Mouse (Mus musculus) neutrophil, adult 83 days (primary cell): ENCODE data around the gene Il1f10. TPM values are rescaled to one million over a fixed set of nuclear protein-coding genes. Genes with fewer than 3 reads are reported as not detected.

Experiments used
- total RNA-seq, 2 experiments: library from RNA; stranded (reverse); gene quantifications; one replicate each; pipeline ENCODE4 v1.2.4; 2023

Il1f10 gene
- not detected for total RNA-seq

GRCm38 (mm10) chr2:24290896-24291295 is at the start of gene Il1f10:
TSS of gene Il1f10 (plus strand) at chr2:24291196.

DNA sequence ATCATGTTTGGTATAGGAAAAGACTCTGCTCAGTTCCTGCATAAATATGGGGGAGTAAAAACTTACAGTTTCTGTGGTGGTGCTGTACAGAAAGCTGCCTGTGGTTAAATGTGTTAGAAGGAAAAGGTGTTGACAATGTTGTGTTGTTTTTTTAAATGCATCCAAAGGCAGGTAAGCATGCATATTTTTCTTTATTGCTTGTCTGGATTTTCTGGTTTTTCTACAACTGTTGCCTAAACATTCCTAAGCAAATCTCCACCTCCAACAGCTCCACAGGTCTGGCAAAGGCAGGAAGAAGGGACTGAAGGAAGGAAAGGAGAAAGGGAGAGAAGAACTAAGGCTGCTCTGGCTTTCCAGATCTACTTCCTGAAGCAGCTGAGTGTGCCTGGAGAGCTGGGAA is 14.3 kb upstream of the Il1f10 start, which contains the start of gene Il1f5:
Gene Il1f5, plus strand, starts transcription at position 301 of the 400 bp plus-strand sequence.

GRCm38 (mm10) chr2:24336545-24336944 is 45.5 kb downstream of the Il1f10 start, which contains the start of gene Il1rn:
TSS of gene Il1rn (plus strand) at chr2:24336853.

Other genes starting within 250 kb of the Il1f10 start
- 10 to 100 TPM; 10.4 to 13.2 TPM for gene Hnmt, start 241.8 kb upstream of the Il1f10 start, total RNA-seq
- gene Tbpl2, start 194.6 kb upstream of the Il1f10 start, total RNA-seq = not detected
- not detected for gene Il1f8, start 138.0 kb upstream of the Il1f10 start, total RNA-seq
- 100 to 1,000 TPM; 203 to 221 TPM for gene Il1f9, start 104.7 kb upstream of the Il1f10 start, total RNA-seq
- not detected for gene Il1f6, start 75.8 kb upstream of the Il1f10 start, total RNA-seq
- gene Il1f5, start 14.2 kb upstream of the Il1f10 start, total RNA-seq = not detected
- gene Il1rn, start 45.7 kb downstream of the Il1f10 start, total RNA-seq = 10 to 100 TPM; 92.4 to 94.5 TPM
- 100 to 1,000 TPM; 121 to 123 TPM for gene Psd4, start 76.4 kb downstream of the Il1f10 start, total RNA-seq
- gene Pax8, start 184.4 kb downstream of the Il1f10 start, total RNA-seq = 1 to 10 TPM; 2.4 to 4.8 TPM